26 mouse cellular contexts compared by ENCODE assay signal in the genomic region with DNA sequence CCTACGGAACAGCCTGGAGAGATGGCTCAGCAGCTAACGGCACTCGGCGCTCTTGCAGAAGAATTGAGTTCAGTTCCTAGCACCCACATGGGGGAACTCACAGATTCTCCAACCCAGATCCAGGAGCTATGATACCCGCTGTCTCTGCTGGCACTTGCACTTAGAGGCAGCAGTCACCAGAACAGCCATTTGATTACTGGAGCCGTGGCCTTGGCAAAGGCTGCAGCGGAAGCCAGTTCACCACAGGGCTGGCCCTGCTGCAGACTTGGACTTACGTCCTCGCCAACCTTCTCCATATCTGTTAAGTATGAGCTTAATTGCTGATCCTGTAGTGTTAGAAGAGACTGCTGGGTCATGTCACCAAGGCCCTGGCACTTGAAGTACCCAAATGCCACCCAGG.
DNase-seq lines count a peak whose midpoint lies in the region; ATAC-seq and TF ChIP-seq lines count a peak whose summit lies in the region.
"Had no signal": no experiment of that assay in that cellular context is flagged by ENCODE, and none has a peak within 500 bp of the region (broad histone marks: within the 10 kb centered on the region; RNA-seq: fewer than 3 reads in every experiment).

No protein-coding gene starts in this region.

- WGBS in heart, embryonic 10.5 days = 90% methylated on average over 9 of the region's 9 CpGs
- WGBS in hindbrain, embryonic 14.5 days = 89% methylated on average over 9 of the region's 9 CpGs
- WGBS in hindbrain, postnatal 0 days = 80% methylated on average over 9 of the region's 9 CpGs

- H3K4me1 ChIP-seq in heart, embryonic 10.5 days = peaks cover 62% of the 10 kb centered on the region
- peaks cover 21% of the 10 kb centered on the region for H3K4me1 ChIP-seq in hindbrain, embryonic 14.5 days (replicated peaks; ENCODE audit: control insufficient read depth, insufficient read depth, low read length)
- H3K4me1 ChIP-seq in hindbrain, postnatal 0 days (ENCODE audit: insufficient read depth, low read length) = peaks cover 14% of the 10 kb centered on the region; the same call in 1 of the 2 replicates

- H3K36me3 ChIP-seq in heart, embryonic 10.5 days = no peaks in the 10 kb centered on the region
- H3K36me3 ChIP-seq in hindbrain, embryonic 14.5 days (replicated peaks; ENCODE audit: control insufficient read depth, insufficient read depth) = no peaks in the 10 kb centered on the region
- no peaks in the 10 kb centered on the region for H3K36me3 ChIP-seq in hindbrain, postnatal 0 days (ENCODE audit: insufficient read depth, low read length)
- H3K36me3 ChIP-seq: embryonic facial prominence, embryonic 10.5 days; embryonic facial prominence, embryonic 13.5 days; forebrain, embryonic 12.5 days; forebrain, embryonic 15.5 days; hindbrain, embryonic 10.5 days; hindbrain, embryonic 13.5 days had no signal

- H3K9me3 ChIP-seq in heart, embryonic 10.5 days = no peaks in the 10 kb centered on the region
- no peaks in the 10 kb centered on the region for H3K9me3 ChIP-seq in hindbrain, embryonic 14.5 days (ENCODE audit: control insufficient read depth, low read length)
- H3K9me3 ChIP-seq in hindbrain, postnatal 0 days (ENCODE audit: low read length) = no peaks in the 10 kb centered on the region
- H3K9me3 ChIP-seq: embryonic facial prominence, embryonic 10.5 days; embryonic facial prominence, embryonic 13.5 days; forebrain, embryonic 12.5 days; forebrain, embryonic 15.5 days; hindbrain, embryonic 10.5 days; hindbrain, embryonic 13.5 days had no signal

- no peak for TF ChIP-seq CTCF in hindbrain, postnatal 0 days (IDR thresholded peaks at IDR 0.05; ENCODE audit: low read depth)

- DNase-seq in adrenal gland, adult (ENCODE audit: inconsistent age in 2 of 2, low spot score in 1 of 2) = peak; percentile 47 to 67
- DNase-seq in adrenal gland, adult 18-20 months (ENCODE audit: low spot score in 2 of 2) = no peak
- DNase-seq in cerebellum, postnatal 10 days = peak; percentile 42 to 58
- DNase-seq in cerebellum, postnatal 36 days = no peak
- DNase-seq in heart, embryonic 10.5 days (ENCODE audit: low spot score) = peak; percentile 70
- DNase-seq in heart, adult 18-20 months = no peak
- no peak for DNase-seq in hindbrain, embryonic 14.5 days (ENCODE audit: low spot score)
- DNase-seq in hindbrain, postnatal 0 days (ENCODE audit: low spot score) = no peak
- DNase-seq: cerebellum, adult 18-20 months; cerebellum, adult 9-10 months; cerebellum, postnatal 25 days; embryo, embryonic 11 days; gastrocnemius, postnatal 10 days; heart, adult 2 months; heart, postnatal 36 days; kidney, adult 2 months had no signal

- no peaks in the 10 kb centered on the region for H3K27me3 ChIP-seq in heart, embryonic 10.5 days (ENCODE audit: insufficient read depth, poor library complexity, severe bottlenecking)
- H3K27me3 ChIP-seq in hindbrain, embryonic 14.5 days (ENCODE audit: control insufficient read depth, insufficient read depth, low read length) = no peaks in the 10 kb centered on the region
- no peaks in the 10 kb centered on the region for H3K27me3 ChIP-seq in hindbrain, postnatal 0 days (ENCODE audit: insufficient read depth, low read length)
- H3K27me3 ChIP-seq: embryonic facial prominence, embryonic 13.5 days; forebrain, embryonic 12.5 days; forebrain, embryonic 15.5 days; hindbrain, embryonic 13.5 days had no signal

- H3K9ac ChIP-seq in hindbrain, embryonic 14.5 days = no peak overlapping the region
- no peak overlapping the region for H3K9ac ChIP-seq in hindbrain, postnatal 0 days (replicated peaks; ENCODE audit: low read length)
- H3K9ac ChIP-seq: embryonic facial prominence, embryonic 13.5 days; forebrain, embryonic 12.5 days; forebrain, embryonic 15.5 days; hindbrain, embryonic 13.5 days had no signal

- no peak overlapping the region for H3K27ac ChIP-seq in heart, embryonic 10.5 days
- no peak overlapping the region for H3K27ac ChIP-seq in hindbrain, embryonic 14.5 days
- no peak overlapping the region for H3K27ac ChIP-seq in hindbrain, postnatal 0 days
- H3K27ac ChIP-seq: embryonic facial prominence, embryonic 10.5 days; embryonic facial prominence, embryonic 13.5 days; forebrain, embryonic 12.5 days; forebrain, embryonic 15.5 days; heart, adult 2 months; hindbrain, embryonic 10.5 days; hindbrain, embryonic 13.5 days had no signal

- H3K4me3 ChIP-seq in heart, embryonic 10.5 days = no peak overlapping the region
- H3K4me3 ChIP-seq in hindbrain, embryonic 14.5 days (replicated peaks; ENCODE audit: low read length) = no peak overlapping the region
- H3K4me3 ChIP-seq in hindbrain, postnatal 0 days (ENCODE audit: low read length) = no peak overlapping the region
- H3K4me3 ChIP-seq: embryonic facial prominence, embryonic 10.5 days; embryonic facial prominence, embryonic 13.5 days; erythroblast, embryonic 14.5 days; forebrain, embryonic 12.5 days; forebrain, embryonic 15.5 days; heart, adult 2 months; hindbrain, embryonic 10.5 days; hindbrain, embryonic 13.5 days had no signal

- no peak for ATAC-seq in hindbrain, embryonic 14.5 days (ENCODE audit: low FRiP score)
- no peak for ATAC-seq in hindbrain, postnatal 0 days
- ATAC-seq: activated CD4-positive, CD25-positive, alpha-beta regulatory T cell, adult 4 months; forebrain, embryonic 15.5 days; intestine, postnatal 0 days had no signal

- H3K4me2 ChIP-seq in hindbrain, embryonic 14.5 days (replicated peaks) = no peak overlapping the region
- H3K4me2 ChIP-seq in hindbrain, postnatal 0 days (ENCODE audit: low read depth, low read length) = no peak overlapping the region
- H3K4me2 ChIP-seq: embryonic facial prominence, embryonic 13.5 days; forebrain, embryonic 12.5 days; forebrain, embryonic 15.5 days; heart, embryonic 11.5 days; hindbrain, embryonic 13.5 days had no signal

Comparison
In these comparisons a context has a peak if more than half of its experiments do, and no peak if none do; other contexts are left out.
1. DNase-seq: peak in adrenal gland, adult (2 of 2), cerebellum, postnatal 10 days (2 of 2) and heart, embryonic 10.5 days (single experiment); none in adrenal gland, adult 18-20 months (0 of 2), cerebellum, postnatal 36 days (0 of 2), heart, adult 18-20 months (0 of 2), hindbrain, embryonic 14.5 days (single experiment) and hindbrain, postnatal 0 days (single experiment).